Mouse (Mus musculus): ENCODE measurements around the gene Agfg2. TPM values are rescaled to one million over a fixed set of nuclear protein-coding genes. Genes with fewer than 3 reads are reported as not detected.

Gene Agfg2
- polyA plus RNA-seq, 1 experiment, result 11.6 TPM

- H3K4me3 ChIP-seq (ENCODE audit: low read depth, low read length), result peak overlapping the region; percentile 47
- H3K27ac ChIP-seq (ENCODE audit: insufficient read depth, low read depth, low read length), result no peak overlapping the region; the same call in 1 of the 2 replicates
- 76% methylated on average over 4 of the region's 4 CpGs for WGBS
- H3K36me3 ChIP-seq (ENCODE audit: control insufficient read depth, insufficient read depth, low read length), result peaks cover 8% of the 10 kb centered on the region; the same call in 1 of the 2 replicates
- TF ChIP-seq POLR2A (IDR thresholded peaks at IDR 0.05; ENCODE audit: low read depth, low read length) (no peak), CTCF (IDR thresholded peaks at IDR 0.05; ENCODE audit: extremely low read depth, insufficient read length, insufficient replicate concordance, low read depth, low read length) (no peak)
- peaks cover 16% of the 10 kb centered on the region for H3K4me1 ChIP-seq (ENCODE audit: control insufficient read depth, insufficient read depth, insufficient read length, low read length)
- no peaks in the 10 kb centered on the region for H3K27me3 ChIP-seq (ENCODE audit: control insufficient read depth, insufficient read depth, low read length)
Measured at GRCm38 (mm10) chr5:137610056-137610455, 74.5 kb downstream of the Agfg2 start.

- Histone ChIP-seq H3K36me3 (ENCODE audit: control insufficient read depth, insufficient read depth, low read length) (peaks cover 8% of the 10 kb centered on the region; the same call in 1 of the 2 replicates), H3K4me3 (ENCODE audit: low read depth, low read length) (no peak overlapping the region), H3K4me1 (ENCODE audit: control insufficient read depth, insufficient read depth, insufficient read length, low read length) (peaks cover 16% of the 10 kb centered on the region), H3K27ac (ENCODE audit: insufficient read depth, low read depth, low read length) (no peak overlapping the region), H3K27me3 (ENCODE audit: control insufficient read depth, insufficient read depth, low read length) (no peaks in the 10 kb centered on the region)
- WGBS, result 69% methylated on average over 3 of the region's 3 CpGs
- TF ChIP-seq CTCF (IDR thresholded peaks at IDR 0.05; ENCODE audit: extremely low read depth, insufficient read length, insufficient replicate concordance, low read depth, low read length) (no peak), POLR2A (IDR thresholded peaks at IDR 0.05; ENCODE audit: low read depth, low read length) (no peak)
Measured at GRCm38 (mm10) chr5:137609292-137609691, 75.2 kb downstream of the Agfg2 start.

- Histone ChIP-seq H3K4me3 (ENCODE audit: low read depth, low read length) (no peak overlapping the region), H3K27me3 (ENCODE audit: control insufficient read depth, insufficient read depth, low read length) (no peaks in the 10 kb centered on the region), H3K27ac (ENCODE audit: insufficient read depth, low read depth, low read length) (no peak overlapping the region), H3K36me3 (ENCODE audit: control insufficient read depth, insufficient read depth, low read length) (peaks cover 8% of the 10 kb centered on the region; the same call in 1 of the 2 replicates), H3K4me1 (ENCODE audit: control insufficient read depth, insufficient read depth, insufficient read length, low read length) (peaks cover 14% of the 10 kb centered on the region)
- WGBS, result 62% methylated on average over 23 of the region's 23 CpGs
- no peak for TF ChIP-seq POLR2A (IDR thresholded peaks at IDR 0.05; ENCODE audit: low read depth, low read length)
- TF ChIP-seq CTCF (IDR thresholded peaks at IDR 0.05; ENCODE audit: extremely low read depth, insufficient read length, insufficient replicate concordance, low read depth, low read length), result no peak
Measured at GRCm38 (mm10) chr5:137608654-137609190, 75.8 kb downstream of the Agfg2 start.

- Histone ChIP-seq H3K27me3 (ENCODE audit: control insufficient read depth, insufficient read depth, low read length) (no peaks in the 10 kb centered on the region), H3K36me3 (ENCODE audit: control insufficient read depth, insufficient read depth, low read length) (peaks cover 8% of the 10 kb centered on the region; the same call in 1 of the 2 replicates), H3K27ac (ENCODE audit: insufficient read depth, low read depth, low read length) (no peak overlapping the region), H3K4me3 (ENCODE audit: low read depth, low read length) (no peak overlapping the region), H3K4me1 (ENCODE audit: control insufficient read depth, insufficient read depth, insufficient read length, low read length) (peaks cover 7% of the 10 kb centered on the region)
- TF ChIP-seq POLR2A (IDR thresholded peaks at IDR 0.05; ENCODE audit: low read depth, low read length) (no peak), CTCF (IDR thresholded peaks at IDR 0.05; ENCODE audit: extremely low read depth, insufficient read length, insufficient replicate concordance, low read depth, low read length) (no peak)
- 68% methylated on average over 26 of the region's 26 CpGs for WGBS
Measured at GRCm38 (mm10) chr5:137607860-137608653, 76.5 kb downstream of the Agfg2 start.

GRCm38 (mm10) chr5:137601365-137601729 is 83.2 kb downstream of the Agfg2 start:
- no peaks in the 10 kb centered on the region for H3K27me3 ChIP-seq (ENCODE audit: control insufficient read depth, insufficient read depth, low read length)
- H3K4me1 ChIP-seq (ENCODE audit: control insufficient read depth, insufficient read depth, insufficient read length, low read length), result peaks cover 13% of the 10 kb centered on the region
- WGBS, result under 1% methylated on average over 22 of the region's 22 CpGs
- peak overlapping the region; percentile 88 for H3K27ac ChIP-seq (ENCODE audit: insufficient read depth, low read depth, low read length)
- H3K4me3 ChIP-seq (ENCODE audit: low read depth, low read length), result peak overlapping the region; percentile 62
- peaks cover 2% of the 10 kb centered on the region; the same call in 1 of the 2 replicates for H3K36me3 ChIP-seq (ENCODE audit: control insufficient read depth, insufficient read depth, low read length)
- TF ChIP-seq POLR2A (IDR thresholded peaks at IDR 0.05; ENCODE audit: low read depth, low read length) (no peak), CTCF (IDR thresholded peaks at IDR 0.05; ENCODE audit: extremely low read depth, insufficient read length, insufficient replicate concordance, low read depth, low read length) (no peak)

- H3K4me3 ChIP-seq (ENCODE audit: low read depth, low read length), result peak within 1 kb of the TSS; percentile 87
- no peaks in the 10 kb centered on the region for H3K27me3 ChIP-seq (ENCODE audit: control insufficient read depth, insufficient read depth, low read length)
- WGBS, result under 1% methylated on average over 41 of the region's 41 CpGs
- peaks cover 13% of the 10 kb centered on the region for H3K4me1 ChIP-seq (ENCODE audit: control insufficient read depth, insufficient read depth, insufficient read length, low read length)
- peaks cover 2% of the 10 kb centered on the region; the same call in 1 of the 2 replicates for H3K36me3 ChIP-seq (ENCODE audit: control insufficient read depth, insufficient read depth, low read length)
- TF ChIP-seq POLR2A (IDR thresholded peaks at IDR 0.05; ENCODE audit: low read depth, low read length) (peak; percentile 84), CTCF (IDR thresholded peaks at IDR 0.05; ENCODE audit: extremely low read depth, insufficient read length, insufficient replicate concordance, low read depth, low read length) (no peak)
- H3K27ac ChIP-seq (ENCODE audit: insufficient read depth, low read depth, low read length), result peak within 1 kb of the TSS; percentile 99
Measured at GRCm38 (mm10) chr5:137600619-137601364, 83.7 kb downstream of the Agfg2 start, which contains the start of gene Mospd3. TSS of gene Mospd3 (minus strand) at chr5:137601058.

Other genes starting within 250 kb of the Agfg2 start
- 0.98 and 2.3 TPM in 2 replicates for gene Zan, start 207.7 kb downstream of the Agfg2 start, polyA plus RNA-seq (2012; rRNA removed)
- gene Pop7, start 182.2 kb downstream of the Agfg2 start, polyA plus RNA-seq (2012; rRNA removed), result 23.1 and 36.6 TPM in 2 replicates
- 7.3 and 15.7 TPM in 2 replicates for gene Gigyf1, start 166.2 kb downstream of the Agfg2 start, polyA plus RNA-seq (2012; rRNA removed)
- gene Epo, start 151.5 kb downstream of the Agfg2 start, polyA plus RNA-seq (2012; rRNA removed), result not detected in 2 replicates
- 534 and 1,215 TPM in 2 replicates for gene Gnb2, start 151.2 kb downstream of the Agfg2 start, polyA plus RNA-seq (2012; rRNA removed)
- 0.47 and 1.0 TPM in 2 replicates for gene Actl6b, start 131.2 kb downstream of the Agfg2 start, polyA plus RNA-seq (2012; rRNA removed)
- 0.20 and 0.52 TPM in 2 replicates for gene Tfr2, start 114.9 kb downstream of the Agfg2 start, polyA plus RNA-seq (2012; rRNA removed)
- 89.7 and 164 TPM in 2 replicates for gene Mospd3, start 83.7 kb downstream of the Agfg2 start, polyA plus RNA-seq (2012; rRNA removed)
- gene Pcolce, start 70.9 kb downstream of the Agfg2 start, polyA plus RNA-seq (2012; rRNA removed), result 30.4 and 31.1 TPM in 2 replicates
- 0.08 and 0.19 TPM in 2 replicates for gene Fbxo24, start 55.7 kb downstream of the Agfg2 start, polyA plus RNA-seq (2012; rRNA removed)
- 38.4 and 54.1 TPM in 2 replicates for gene Lrch4, start 55.6 kb downstream of the Agfg2 start, polyA plus RNA-seq (2012; rRNA removed)
- 19.1 and 29.0 TPM in 2 replicates for gene Gm20605, start 55.6 kb downstream of the Agfg2 start, polyA plus RNA-seq (2012; rRNA removed)
- gene Sap25, start 43.4 kb downstream of the Agfg2 start, polyA plus RNA-seq (2012; rRNA removed), result 86.6 and 155 TPM in 2 replicates
- 0.35 and 0.43 TPM in 2 replicates for gene Irs3, start 39.0 kb downstream of the Agfg2 start, polyA plus RNA-seq (2012; rRNA removed)
- 7.3 and 25.1 TPM in 2 replicates for gene Nyap1, start 56.9 kb upstream of the Agfg2 start, polyA plus RNA-seq (2012; rRNA removed)
- 72.9 and 209 TPM in 2 replicates for gene Tsc22d4, start 61.0 kb upstream of the Agfg2 start, polyA plus RNA-seq (2012; rRNA removed)
- 40.0 and 75.4 TPM in 2 replicates for gene Ppp1r35, start 94.1 kb upstream of the Agfg2 start, polyA plus RNA-seq (2012; rRNA removed)
- 11.0 and 41.7 TPM in 2 replicates for gene Mepce, start 102.9 kb upstream of the Agfg2 start, polyA plus RNA-seq (2012; rRNA removed)
- gene Zcwpw1, start 103.1 kb upstream of the Agfg2 start, polyA plus RNA-seq (2012; rRNA removed), result 0.25 and 0.39 TPM in 2 replicates
- 4.3 and 5.0 TPM in 2 replicates for gene Pilra, start 151.6 kb upstream of the Agfg2 start, polyA plus RNA-seq (2012; rRNA removed)
- 4.8 and 5.4 TPM in 2 replicates for gene Pilrb1, start 173.4 kb upstream of the Agfg2 start, polyA plus RNA-seq (2012; rRNA removed)
- 3.7 and 5.2 TPM in 2 replicates for gene Pilrb2, start 187.1 kb upstream of the Agfg2 start, polyA plus RNA-seq (2012; rRNA removed)
- 19.2 and 46.0 TPM in 2 replicates for gene Cyp3a13, start 236.9 kb upstream of the Agfg2 start, polyA plus RNA-seq (2012; rRNA removed)